Mouse (Mus musculus): ENCODE results near the gene Tmem115. TPM values are rescaled to one million over a fixed set of nuclear protein-coding genes. Genes with fewer than 3 reads are reported as not detected.

The Tmem115 gene
- polyA plus RNA-seq, 1 experiment from 2014 or later: 48.1 TPM

- no peaks in the 10 kb centered on the region for H3K9me3 ChIP-seq
- H3K4me2 ChIP-seq: peak overlapping the region; percentile 99
- H3K36me3 ChIP-seq: peaks cover 23% of the 10 kb centered on the region
- peak overlapping the region; percentile 83 for H3K27ac ChIP-seq (replicated peaks)
- ATAC-seq (ENCODE audit: low FRiP score, low read depth): peak; percentile 2; the same call in 1 of the 2 replicates
- H3K4me1 ChIP-seq (replicated peaks): peaks cover 40% of the 10 kb centered on the region
- H3K27me3 ChIP-seq: no peaks in the 10 kb centered on the region
- H3K9ac ChIP-seq: peak overlapping the region; percentile 84
- 1% methylated on average over 40 of the region's 40 CpGs for WGBS
- peak overlapping the region; percentile 80 for H3K4me3 ChIP-seq
Measured at GRCm38 (mm10) chr9:107534408-107535202, 860 bp downstream of the Tmem115 start.

GRCm38 (mm10) chr9:107538231-107538630 lies 4.5 kb downstream of the Tmem115 start:
- Histone ChIP-seq H3K36me3 (peaks cover 29% of the 10 kb centered on the region), H3K27ac (replicated peaks) (no peak overlapping the region), H3K4me3 (no peak overlapping the region), H3K9ac (no peak overlapping the region), H3K4me2 (no peak overlapping the region), H3K4me1 (replicated peaks) (peaks cover 64% of the 10 kb centered on the region), H3K9me3 (no peaks in the 10 kb centered on the region), H3K27me3 (no peaks in the 10 kb centered on the region)
- ATAC-seq (ENCODE audit: low FRiP score, low read depth): no peak
- WGBS: 87% methylated on average over 7 of the region's 7 CpGs

- Histone ChIP-seq H3K36me3 (peaks cover 32% of the 10 kb centered on the region), H3K4me1 (replicated peaks) (peaks cover 61% of the 10 kb centered on the region), H3K4me2 (no peak overlapping the region), H3K27ac (replicated peaks) (no peak overlapping the region), H3K27me3 (no peaks in the 10 kb centered on the region), H3K9me3 (no peaks in the 10 kb centered on the region), H3K9ac (no peak overlapping the region), H3K4me3 (no peak overlapping the region)
- no peak for ATAC-seq (ENCODE audit: low FRiP score, low read depth)
- 91% methylated on average over 3 of the region's 3 CpGs for WGBS
Measured at GRCm38 (mm10) chr9:107538711-107539110, 5.0 kb downstream of the Tmem115 start.

- no peak for ATAC-seq (ENCODE audit: low FRiP score, low read depth)
- 0 out of 2 replicates have a peak overlapping the region, but pooled peaks have one; percentile 72 for H3K4me2 ChIP-seq
- H3K9ac ChIP-seq: no peak overlapping the region
- H3K27ac ChIP-seq (replicated peaks): no peak overlapping the region
- no peak overlapping the region for H3K4me3 ChIP-seq
- no peaks in the 10 kb centered on the region for H3K9me3 ChIP-seq
- H3K27me3 ChIP-seq: no peaks in the 10 kb centered on the region
- peaks cover 43% of the 10 kb centered on the region for H3K36me3 ChIP-seq
- WGBS: 98% methylated on average over 8 of the region's 8 CpGs
- peaks cover 59% of the 10 kb centered on the region for H3K4me1 ChIP-seq (replicated peaks)
Measured at GRCm38 (mm10) chr9:107539940-107540339, 6.2 kb downstream of the Tmem115 start.

- Histone ChIP-seq H3K36me3 (peaks cover 46% of the 10 kb centered on the region), H3K9ac (no peak overlapping the region), H3K27ac (replicated peaks) (0 out of 2 replicates have a peak overlapping the region, but pooled peaks have one; percentile 82), H3K4me1 (replicated peaks) (peaks cover 55% of the 10 kb centered on the region), H3K27me3 (no peaks in the 10 kb centered on the region), H3K4me3 (peak overlapping the region; percentile 75), H3K9me3 (no peaks in the 10 kb centered on the region), H3K4me2 (peak overlapping the region; percentile 72)
- WGBS: 67% methylated on average over 4 of the region's 4 CpGs
- ATAC-seq (ENCODE audit: low FRiP score, low read depth): no peak
Measured at GRCm38 (mm10) chr9:107540420-107540819, 6.7 kb downstream of the Tmem115 start.

GRCm38 (mm10) chr9:107541005-107541404 lies 7.3 kb downstream of the Tmem115 start:
- Histone ChIP-seq H3K36me3 (peaks cover 46% of the 10 kb centered on the region), H3K4me2 (peak overlapping the region; percentile 72), H3K4me1 (replicated peaks) (peaks cover 49% of the 10 kb centered on the region), H3K27me3 (no peaks in the 10 kb centered on the region), H3K9ac (peak overlapping the region; percentile 63), H3K4me3 (peak overlapping the region; percentile 75), H3K27ac (replicated peaks) (peak overlapping the region; percentile 82; the same call in 1 of the 2 replicates), H3K9me3 (no peaks in the 10 kb centered on the region)
- ATAC-seq (ENCODE audit: low FRiP score, low read depth): no peak
- WGBS: 31% methylated on average over 10 of the region's 10 CpGs

GRCm38 (mm10) chr9:107541474-107542351 lies 8.0 kb downstream of the Tmem115 start, which contains the start of the genes Cyb561d2 and Nprl2:
Gene Cyb561d2 (minus strand): TSS chr9:107542193.
Gene Nprl2 (plus strand): TSS chr9:107542226.
- peaks cover 46% of the 10 kb centered on the region for H3K36me3 ChIP-seq
- peaks cover 46% of the 10 kb centered on the region for H3K4me1 ChIP-seq (replicated peaks)
- under 1% methylated on average over 46 of the region's 46 CpGs for WGBS

GRCm38 (mm10) chr9:107542352-107542686 lies 8.6 kb downstream of the Tmem115 start:
- 0 out of 2 replicates have a peak, but pooled peaks have one; percentile 23 for ATAC-seq (ENCODE audit: low FRiP score, low read depth)
- Histone ChIP-seq H3K27me3 (no peaks in the 10 kb centered on the region), H3K4me1 (replicated peaks) (peaks cover 46% of the 10 kb centered on the region), H3K4me2 (peak overlapping the region; percentile 72), H3K27ac (replicated peaks) (peak overlapping the region; percentile 82), H3K9ac (peak overlapping the region; percentile 63), H3K36me3 (peaks cover 46% of the 10 kb centered on the region), H3K9me3 (no peaks in the 10 kb centered on the region), H3K4me3 (peak overlapping the region; percentile 75)
- whole genome bisulfite sequencing: 2% methylated on average over 11 of the region's 11 CpGs

More at GRCm38 (mm10) chr9:107541474-107542351, 8.0 kb downstream of the Tmem115 start, which contains the start of the genes Cyb561d2 and Nprl2:
- peak within 1 kb of the TSS; percentile 72 for H3K4me2 ChIP-seq
- H3K9ac ChIP-seq: peak within 1 kb of the TSS; percentile 63
- H3K27ac ChIP-seq (replicated peaks): peak within 1 kb of the TSS; percentile 82
- peak; percentile 88 for ATAC-seq (ENCODE audit: low FRiP score, low read depth)
- no peaks in the 10 kb centered on the region for H3K27me3 ChIP-seq
- H3K9me3 ChIP-seq: no peaks in the 10 kb centered on the region
- peak within 1 kb of the TSS; percentile 75 for H3K4me3 ChIP-seq

GRCm38 (mm10) chr9:107542721-107543120 lies 9.0 kb downstream of the Tmem115 start:
- H3K27me3 ChIP-seq: no peaks in the 10 kb centered on the region
- H3K9ac ChIP-seq: peak overlapping the region; percentile 63; the same call in 1 of the 2 replicates
- H3K4me1 ChIP-seq (replicated peaks): peaks cover 46% of the 10 kb centered on the region
- peak overlapping the region; percentile 75 for H3K4me3 ChIP-seq
- WGBS: 50% methylated on average over 8 of the region's 8 CpGs
- peaks cover 42% of the 10 kb centered on the region for H3K36me3 ChIP-seq
- no peaks in the 10 kb centered on the region for H3K9me3 ChIP-seq
- H3K27ac ChIP-seq (replicated peaks): no peak overlapping the region
- peak overlapping the region; percentile 72 for H3K4me2 ChIP-seq
- no peak for ATAC-seq (ENCODE audit: low FRiP score, low read depth)

GRCm38 (mm10) chr9:107543299-107543698 lies 9.6 kb downstream of the Tmem115 start:
- Histone ChIP-seq H3K4me1 (replicated peaks) (peaks cover 41% of the 10 kb centered on the region), H3K4me2 (no peak overlapping the region; the same call in 1 of the 2 replicates)
- 85% methylated on average over 11 of the region's 11 CpGs for WGBS

GRCm38 (mm10) chr9:107544196-107544700 lies 10.5 kb downstream of the Tmem115 start:
- Histone ChIP-seq H3K4me1 (replicated peaks) (peaks cover 41% of the 10 kb centered on the region), H3K27me3 (peaks cover 7% of the 10 kb centered on the region; the same call in 1 of the 2 replicates)
- 95% methylated on average over 17 of the region's 17 CpGs for WGBS

More at GRCm38 (mm10) chr9:107543299-107543698, 9.6 kb downstream of the Tmem115 start:
- ATAC-seq (ENCODE audit: low FRiP score, low read depth): no peak
- Histone ChIP-seq H3K27me3 (no peaks in the 10 kb centered on the region), H3K27ac (replicated peaks) (no peak overlapping the region), H3K4me3 (no peak overlapping the region), H3K36me3 (peaks cover 36% of the 10 kb centered on the region), H3K9me3 (no peaks in the 10 kb centered on the region), H3K9ac (no peak overlapping the region)

More at GRCm38 (mm10) chr9:107544196-107544700, 10.5 kb downstream of the Tmem115 start:
- no peak overlapping the region for H3K27ac ChIP-seq (replicated peaks)
- H3K36me3 ChIP-seq: peaks cover 27% of the 10 kb centered on the region
- H3K9me3 ChIP-seq: no peaks in the 10 kb centered on the region
- H3K4me3 ChIP-seq: no peak overlapping the region
- no peak for ATAC-seq (ENCODE audit: low FRiP score, low read depth)
- no peak overlapping the region for H3K4me2 ChIP-seq
- no peak overlapping the region for H3K9ac ChIP-seq

Data from hindbrain, embryonic 15.5 days (tissue).